Mouse (Mus musculus): ENCODE data around the gene Slc6a19.

Slc6a19 gene

DNA sequence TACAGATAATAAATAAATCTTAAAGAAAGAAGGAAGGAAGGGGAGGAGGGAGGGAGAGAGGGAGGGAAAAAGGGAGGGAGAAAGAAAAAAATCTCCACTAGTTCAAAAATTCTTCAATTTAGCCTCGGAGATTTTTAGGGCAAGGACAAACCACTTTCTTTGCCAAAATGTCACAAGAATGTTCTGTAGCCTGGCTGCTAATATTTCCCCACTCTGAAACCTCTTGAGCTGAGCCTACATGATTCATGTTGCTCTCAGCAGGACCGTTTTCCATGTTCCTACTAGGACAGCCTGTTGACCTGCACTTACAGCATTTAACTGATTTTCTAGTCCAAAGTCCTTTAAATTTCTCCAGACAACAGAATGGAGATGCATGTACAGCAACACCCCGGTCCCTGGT lies 49.7 kb downstream of the Slc6a19 start:
- no peak for DNase-seq

DNA sequence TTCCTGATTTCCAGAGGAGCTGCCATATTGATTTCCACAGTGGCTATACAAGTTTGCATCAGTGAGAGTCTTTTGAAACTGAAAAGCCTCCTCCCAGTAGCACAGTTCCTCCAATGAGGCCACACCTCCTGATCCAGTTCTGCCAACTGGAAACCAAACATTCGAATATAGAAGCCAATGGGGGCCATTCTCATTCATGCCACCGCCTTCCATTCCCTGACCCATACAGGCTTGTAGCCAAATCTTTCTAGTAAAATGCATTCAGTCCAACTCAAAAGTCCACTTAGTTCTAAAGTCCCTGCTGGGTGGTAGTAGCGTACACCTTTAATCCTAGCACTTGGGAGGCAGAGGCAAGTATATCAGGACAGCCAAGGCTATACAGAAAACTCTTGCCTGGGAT lies 51.4 kb downstream of the Slc6a19 start:
- no peak for DNase-seq

DNA sequence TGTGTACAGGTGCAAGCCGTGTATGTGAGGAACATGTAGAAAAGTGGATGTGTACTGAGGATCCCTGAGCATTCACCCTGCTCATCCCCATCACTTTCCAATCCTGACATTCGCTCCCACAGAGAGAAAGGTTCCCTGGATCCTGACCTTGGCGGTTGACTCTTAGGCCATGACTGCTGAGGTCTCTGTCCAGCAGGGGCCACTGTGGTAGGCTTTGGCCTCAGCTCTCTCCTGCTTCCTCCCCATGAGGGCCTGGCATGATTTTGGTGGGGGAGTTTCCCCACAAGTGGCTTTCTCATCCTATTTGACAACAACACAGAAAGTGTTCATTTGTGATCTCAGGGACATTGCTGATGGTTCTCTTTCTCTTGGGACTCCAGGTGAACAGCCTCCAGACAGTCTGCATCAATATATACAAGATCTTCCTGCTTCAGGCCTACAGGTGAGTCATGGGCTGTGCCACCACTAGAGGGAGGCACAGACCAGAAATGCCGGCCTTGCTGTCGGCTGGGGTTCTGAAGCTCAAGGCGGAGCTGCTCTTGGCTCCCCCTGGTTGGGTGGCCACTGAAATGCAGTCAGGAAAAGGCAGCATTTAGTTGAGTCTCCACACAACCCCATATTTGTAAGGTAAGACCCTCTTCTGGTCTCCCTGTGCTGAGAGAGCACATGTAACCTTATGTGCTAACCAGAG lies 58.1 kb downstream of the Slc6a19 start:
- DNase-seq, result peak; percentile 15

DNA sequence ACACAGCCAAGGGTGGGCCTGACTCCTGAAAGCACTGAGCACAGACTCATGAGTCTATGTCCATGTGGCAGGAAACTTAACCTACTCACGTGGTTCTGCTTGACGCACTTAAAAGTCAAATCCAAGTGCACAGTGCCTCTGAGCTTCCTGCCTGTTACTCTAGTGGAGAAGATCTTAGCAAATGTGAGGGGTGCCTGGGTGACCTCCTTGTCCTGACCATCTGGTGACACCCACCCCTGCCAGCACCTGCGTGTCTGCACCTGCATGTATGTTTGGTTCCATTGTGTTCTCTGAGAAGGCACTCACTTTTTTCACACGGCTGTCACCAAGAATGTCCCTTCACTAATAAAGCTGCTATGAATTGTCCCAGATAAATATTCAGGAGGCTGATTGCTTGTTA lies 63.4 kb downstream of the Slc6a19 start:
- DNase-seq, result no peak

DNA sequence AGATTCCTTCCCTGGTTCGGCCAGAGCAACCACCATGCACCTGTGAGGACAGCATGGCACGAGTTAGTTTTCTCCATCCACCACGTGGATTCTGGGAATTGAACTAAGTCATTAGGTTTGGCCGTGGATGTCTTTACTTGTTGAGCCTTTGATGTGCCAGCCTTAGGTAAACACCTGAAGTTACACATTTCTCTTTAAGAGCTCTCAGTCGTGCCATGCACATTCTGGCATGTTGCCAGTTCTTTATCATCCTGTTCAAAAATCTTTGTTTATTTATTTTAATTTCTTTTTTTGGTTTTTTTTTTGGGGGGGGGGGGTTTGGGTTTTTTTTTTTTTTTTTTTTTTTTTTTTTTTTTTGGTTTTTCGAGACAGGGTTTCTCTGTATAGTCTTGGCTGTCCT lies 66.8 kb downstream of the Slc6a19 start:
- DNase-seq, result no peak

DNA sequence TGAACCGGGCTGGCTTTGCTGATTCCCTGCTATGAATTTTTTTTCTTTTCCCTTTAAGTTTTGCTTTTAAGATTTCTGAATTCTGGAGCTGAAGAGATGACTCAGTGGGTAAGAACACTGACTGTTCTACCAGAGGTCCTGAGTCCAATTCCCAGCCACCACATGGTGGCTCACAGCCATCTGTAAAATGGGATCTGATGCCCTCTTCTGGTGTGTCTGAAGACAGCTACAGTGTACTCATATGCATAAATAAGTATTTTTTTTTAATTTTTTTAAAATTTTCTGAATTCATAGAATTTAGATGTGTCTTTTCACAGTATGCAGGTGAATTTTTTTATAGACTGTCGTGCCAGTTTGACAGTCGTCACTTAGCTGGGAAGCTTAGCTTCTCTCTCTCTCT lies 72.8 kb downstream of the Slc6a19 start:
- DNase-seq, result no peak

All from cerebellum, adult 9-10 months (tissue).